Mouse (Mus musculus) forebrain, embryonic 16.5 days (tissue): Measurements from ENCODE around the gene Flt3l. TPM values are rescaled to one million over a fixed set of nuclear protein-coding genes. Genes with fewer than 3 reads are reported as not detected.
"Not testable (repeated sequence)": the region's sequence is repeated elsewhere in the genome, so short reads cannot be mapped to it uniquely, and the experiment has no call there.

Experiments
- ATAC-seq: fragments of 200-750 bp; cut with Nextera tagmentation; 2 replicates; pipeline ENCODE4 v1.8.0; 2017; ENCODE audit warnings: mild to moderate bottlenecking, moderate library complexity
- H3K27ac ChIP-seq: fragments of 300-500 bp; sonication (generic); 2 replicates; pipeline ENCODE4 v1.5.1; 2014; ENCODE audit warnings: low read length, control low read depth
- H3K27me3 ChIP-seq: fragments of 300-500 bp; sonication (generic); replicated peaks from 2 replicates; pipeline ENCODE4 v1.6.1; 2014; ENCODE audit warnings: low read length; ENCODE audit not compliant: control insufficient read depth, insufficient read depth
- H3K36me3 ChIP-seq: fragments of 300-500 bp; sonication (generic); 2 replicates; pipeline ENCODE4 v1.6.1; 2014; ENCODE audit not compliant: control insufficient read depth, insufficient read depth
- H3K4me1 ChIP-seq: fragments of 300-500 bp; sonication (generic); replicated peaks from 2 replicates; pipeline ENCODE4 v1.6.1; 2014; ENCODE audit warnings: low read length; ENCODE audit not compliant: control insufficient read depth, insufficient read depth
- H3K4me2 ChIP-seq: fragments of 300-500 bp; sonication (generic); 2 replicates; pipeline ENCODE4 v1.6.1; 2014; ENCODE audit warnings: mild to moderate bottlenecking, low read length, control low read depth
- H3K4me3 ChIP-seq: fragments of 300-500 bp; sonication (generic); replicated peaks from 2 replicates; pipeline ENCODE4 v1.5.1; 2014; ENCODE audit warnings: mild to moderate bottlenecking, low read length, control low read depth
- H3K9ac ChIP-seq: fragments of 300-500 bp; sonication (generic); replicated peaks from 2 replicates; pipeline ENCODE4 v1.6.1; 2014; ENCODE audit warnings: low read depth, low read length, control low read depth
- H3K9me3 ChIP-seq: fragments of 300-500 bp; sonication (generic); 2 replicates; pipeline ENCODE4 v1.6.1; 2016; ENCODE audit warnings: low read length; ENCODE audit not compliant: control insufficient read depth
- WGBS: fragments of 180-500 bp; shearing (Covaris S2); extraction: QIAGEN DNeasy Blood & Tissue Kit; methylation state at CpG from one replicate; pipeline ENCODE4 v1.1.7; 2014; 5-methylcytosine and 5-hydroxymethylcytosine counted together
- polyA plus RNA-seq: library from polyadenylated mRNA; unstranded; fragments of >200 nt; fragmentation: Nextera tagmentation; extraction: Ambion mirVana; gene quantifications from 2 replicates; pipeline ENCODE4 v1.2.1, GENCODE M21; 2015

Flt3l gene
- polyA plus RNA-seq, 1 experiment from 2014 or later: 1.4 TPM

DNA sequence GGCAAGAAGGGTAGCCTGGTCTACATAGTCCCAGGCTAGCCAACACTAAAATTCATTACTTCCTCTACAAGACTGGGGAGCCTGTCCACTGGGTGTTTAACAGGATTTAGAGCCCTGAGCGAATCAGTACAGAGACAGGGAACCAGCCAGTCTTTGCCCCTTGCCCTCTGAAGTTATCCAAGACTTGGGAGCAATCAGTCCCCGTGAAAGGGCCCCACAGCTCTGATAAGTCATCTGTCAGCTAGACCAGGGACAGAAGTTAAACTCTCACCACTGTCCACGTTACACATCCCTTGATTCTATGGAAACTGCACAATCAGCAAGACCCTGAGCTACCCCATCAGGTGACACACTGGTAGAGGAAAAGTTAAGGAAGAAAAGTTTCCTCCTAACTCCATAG lies 23.7 kb downstream of the Flt3l start:
- Histone ChIP-seq H3K9me3 (no peaks in the 10 kb centered on the region), H3K36me3 (no peaks in the 10 kb centered on the region), H3K4me2 (no peak overlapping the region), H3K27me3 (no peaks in the 10 kb centered on the region), H3K4me1 (no peaks in the 10 kb centered on the region), H3K27ac (no peak overlapping the region), H3K9ac (no peak overlapping the region), H3K4me3 (no peak overlapping the region)
- no peak for ATAC-seq
- 81% methylated on average over 3 of the region's 3 CpGs for WGBS

- Histone ChIP-seq H3K4me1 (no peaks in the 10 kb centered on the region), H3K36me3 (no peaks in the 10 kb centered on the region), H3K9ac (no peak overlapping the region), H3K4me3 (no peak overlapping the region), H3K27ac (no peak overlapping the region), H3K4me2 (no peak overlapping the region), H3K27me3 (no peaks in the 10 kb centered on the region), H3K9me3 (no peaks in the 10 kb centered on the region)
- 69% methylated on average over 2 of the region's 2 CpGs for WGBS
- ATAC-seq: no peak
Measured at GRCm38 (mm10) chr7:45111940-45112339, 24.3 kb downstream of the Flt3l start.

DNA sequence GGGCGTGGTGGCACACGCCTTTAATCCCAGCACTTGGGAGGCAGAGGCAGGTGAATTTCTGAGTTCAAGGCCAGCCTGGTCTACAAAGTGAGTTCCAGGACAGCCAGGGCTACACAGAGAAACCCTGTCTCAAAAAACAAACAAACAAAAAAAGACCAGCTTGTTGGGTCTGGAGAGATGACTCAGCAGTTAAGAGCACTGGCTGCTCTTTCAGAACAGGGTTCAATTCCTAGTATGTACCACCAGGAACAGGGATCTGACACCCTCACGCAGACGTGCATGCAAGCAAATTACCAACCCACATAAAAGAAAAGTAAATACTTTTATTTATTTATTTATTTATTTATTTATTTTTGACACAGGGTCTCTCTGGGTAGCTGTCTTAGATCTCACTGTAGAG lies 26.1 kb downstream of the Flt3l start:
- not testable (repeated sequence) for H3K4me2 ChIP-seq, ATAC-seq, H3K36me3 ChIP-seq, H3K27me3 ChIP-seq, H3K4me1 ChIP-seq, H3K9me3 ChIP-seq, H3K4me3 ChIP-seq, H3K9ac ChIP-seq, H3K27ac ChIP-seq
- WGBS: 89% methylated on average over 4 of the region's 4 CpGs

- Histone ChIP-seq H3K4me1 (no peaks in the 10 kb centered on the region), H3K9me3 (no peaks in the 10 kb centered on the region), H3K27me3 (no peaks in the 10 kb centered on the region), H3K36me3 (no peaks in the 10 kb centered on the region), H3K27ac (no peak overlapping the region), H3K4me2 (no peak overlapping the region), H3K4me3 (no peak overlapping the region), H3K9ac (no peak overlapping the region)
- WGBS: 56% methylated on average over 5 of the region's 5 CpGs
- no peak for ATAC-seq
Measured at GRCm38 (mm10) chr7:45107052-45107645, 29.1 kb downstream of the Flt3l start.

- no peaks in the 10 kb centered on the region for H3K27me3 ChIP-seq
- no peak overlapping the region for H3K4me2 ChIP-seq
- no peak for ATAC-seq
- no peaks in the 10 kb centered on the region for H3K4me1 ChIP-seq
- no peak overlapping the region for H3K4me3 ChIP-seq
- H3K36me3 ChIP-seq: no peaks in the 10 kb centered on the region
- no peak overlapping the region for H3K9ac ChIP-seq
- no peak overlapping the region for H3K27ac ChIP-seq
- H3K9me3 ChIP-seq: no peaks in the 10 kb centered on the region
- WGBS: 31% methylated on average over 6 of the region's 6 CpGs
Measured at GRCm38 (mm10) chr7:45106441-45106840, 29.8 kb downstream of the Flt3l start.

DNA sequence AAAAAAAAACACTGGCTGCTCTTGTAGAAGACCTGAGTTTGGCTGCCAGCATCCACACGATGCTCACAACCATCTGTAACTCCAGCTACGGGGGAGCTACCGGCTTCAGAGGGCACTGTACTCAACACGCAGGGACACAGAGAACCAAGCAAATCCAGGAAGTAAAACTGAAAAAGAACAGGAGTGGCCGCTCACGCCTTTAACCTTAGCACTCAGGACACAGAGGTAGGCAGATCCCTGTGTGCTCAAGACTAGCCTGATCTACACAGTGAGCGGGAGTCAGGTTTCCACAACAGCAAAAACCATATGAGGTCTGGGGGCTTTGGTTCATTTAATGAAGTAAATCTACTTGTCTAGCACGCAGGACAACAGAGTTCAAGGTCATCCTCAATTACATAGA lies 30.7 kb downstream of the Flt3l start:
- no peaks in the 10 kb centered on the region for H3K4me1 ChIP-seq
- H3K4me3 ChIP-seq: no peak overlapping the region
- no peak overlapping the region for H3K4me2 ChIP-seq
- no peak for ATAC-seq
- WGBS: 80% methylated on average over 8 of the region's 8 CpGs
- H3K36me3 ChIP-seq: no peaks in the 10 kb centered on the region
- H3K9me3 ChIP-seq: no peaks in the 10 kb centered on the region
- H3K9ac ChIP-seq: no peak overlapping the region
- no peaks in the 10 kb centered on the region for H3K27me3 ChIP-seq
- H3K27ac ChIP-seq: no peak overlapping the region

DNA sequence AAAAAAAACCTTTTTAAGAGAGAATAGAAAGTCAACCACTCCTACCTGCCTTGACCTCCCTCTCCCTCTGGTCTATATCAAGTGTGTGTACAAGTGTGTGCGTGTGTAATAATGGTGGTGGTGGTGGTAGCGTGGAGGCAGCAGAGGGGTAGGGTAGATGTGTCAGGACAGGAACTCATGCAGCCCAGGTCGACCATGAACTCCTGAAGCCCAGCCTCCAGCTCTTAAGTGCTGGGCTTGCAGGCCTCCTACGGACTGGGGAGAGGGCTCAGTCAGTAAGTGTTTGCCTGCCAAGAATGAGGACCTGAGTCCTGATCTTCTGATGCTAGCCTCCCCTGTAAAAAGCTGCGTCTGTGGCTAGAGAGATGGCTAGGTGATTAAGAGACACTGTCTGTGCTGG lies 31.3 kb downstream of the Flt3l start:
- Histone ChIP-seq H3K9ac (no peak overlapping the region), H3K4me1 (no peaks in the 10 kb centered on the region), H3K4me2 (no peak overlapping the region), H3K36me3 (no peaks in the 10 kb centered on the region), H3K27me3 (no peaks in the 10 kb centered on the region), H3K9me3 (no peaks in the 10 kb centered on the region), H3K27ac (no peak overlapping the region), H3K4me3 (no peak overlapping the region)
- WGBS: 84% methylated on average over 5 of the region's 5 CpGs
- no peak for ATAC-seq

GRCm38 (mm10) chr7:45103652-45104180 lies 32.5 kb downstream of the Flt3l start, which contains the start of gene Fcgrt:
TSS of gene Fcgrt (minus strand) at chr7:45103851.
- Histone ChIP-seq H3K27me3 (no peaks in the 10 kb centered on the region), H3K9ac (no peak within 1 kb of the TSS), H3K4me1 (no peaks in the 10 kb centered on the region), H3K4me3 (no peak within 1 kb of the TSS), H3K27ac (no peak within 1 kb of the TSS), H3K36me3 (no peaks in the 10 kb centered on the region), H3K9me3 (no peaks in the 10 kb centered on the region), H3K4me2 (no peak within 1 kb of the TSS)
- 75% methylated on average over 7 of the region's 7 CpGs for WGBS
- ATAC-seq: no peak

DNA sequence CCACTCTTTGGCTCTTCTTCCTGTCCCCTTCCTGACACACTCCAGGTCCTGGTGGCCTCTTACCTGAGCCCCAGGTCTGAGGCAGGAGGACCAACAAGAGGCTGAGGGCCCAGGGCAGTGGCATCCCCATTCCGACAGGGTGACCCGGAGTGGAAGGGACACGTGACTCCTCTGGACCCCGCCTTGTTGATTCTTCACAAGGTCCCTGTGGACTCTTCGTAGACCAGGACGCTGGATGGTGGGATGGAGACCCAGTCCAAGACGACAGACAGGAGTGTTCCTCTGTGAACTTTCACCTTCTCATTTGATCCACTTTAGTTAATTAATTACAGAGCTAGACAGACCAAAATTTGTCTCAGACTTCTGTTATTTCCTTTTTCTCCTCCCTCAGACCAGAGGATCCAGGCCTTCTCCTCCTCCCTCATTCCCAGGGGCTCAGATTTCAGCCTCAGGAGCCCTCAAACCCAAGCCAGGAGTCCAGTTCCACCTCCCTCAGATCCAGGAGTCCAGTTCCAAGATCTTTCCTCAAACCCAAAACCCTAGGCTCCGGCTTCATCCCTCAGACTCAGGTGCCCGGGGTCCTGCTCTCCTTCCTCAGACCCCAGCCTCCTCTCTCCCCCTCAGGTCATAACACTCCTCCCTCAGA lies 33.2 kb downstream of the Flt3l start:
- no peak overlapping the region for H3K4me2 ChIP-seq
- H3K27me3 ChIP-seq: no peaks in the 10 kb centered on the region
- 87% methylated on average over 9 of the region's 9 CpGs for WGBS
- ATAC-seq: no peak
- H3K9me3 ChIP-seq: no peaks in the 10 kb centered on the region
- no peak overlapping the region for H3K4me3 ChIP-seq
- no peaks in the 10 kb centered on the region for H3K4me1 ChIP-seq
- no peak overlapping the region for H3K9ac ChIP-seq
- H3K36me3 ChIP-seq: no peaks in the 10 kb centered on the region
- no peak overlapping the region for H3K27ac ChIP-seq
